Mouse (Mus musculus) MN1 (cell line): Measurements from ENCODE around the gene Olfr1029.
"Not testable (repeated sequence)": the region's sequence is repeated elsewhere in the genome, so short reads cannot be mapped to it uniquely, and the experiment has no call there.

Experiments used
- DNase-seq: peaks from one replicate; pipeline ENCODE4 v3.0.0-alpha.2; 2016; ENCODE audit warnings: low spot score

Gene Olfr1029

DNA sequence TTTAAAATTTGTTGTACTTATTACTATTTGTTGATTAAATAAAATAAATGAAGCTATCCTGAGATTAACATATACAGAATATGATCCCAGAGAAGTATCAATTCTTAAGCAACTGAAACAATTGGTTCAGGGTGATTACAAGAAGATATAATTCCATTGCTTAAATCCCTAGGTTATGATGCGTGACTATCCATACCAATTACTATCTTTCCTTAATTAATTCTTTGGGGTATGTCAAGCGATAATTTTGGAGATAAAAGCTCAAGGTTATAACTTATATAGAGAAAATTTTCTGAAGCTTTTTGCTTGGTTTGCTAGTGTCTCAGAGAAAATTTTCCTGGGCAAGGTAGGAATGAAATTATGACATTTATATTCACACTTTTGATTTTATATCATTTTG is at the start of gene Olfr1029:
Gene Olfr1029 (plus strand): TSS at position 301 of the 400 bp plus-strand sequence.
- DNase-seq: no peak

DNA sequence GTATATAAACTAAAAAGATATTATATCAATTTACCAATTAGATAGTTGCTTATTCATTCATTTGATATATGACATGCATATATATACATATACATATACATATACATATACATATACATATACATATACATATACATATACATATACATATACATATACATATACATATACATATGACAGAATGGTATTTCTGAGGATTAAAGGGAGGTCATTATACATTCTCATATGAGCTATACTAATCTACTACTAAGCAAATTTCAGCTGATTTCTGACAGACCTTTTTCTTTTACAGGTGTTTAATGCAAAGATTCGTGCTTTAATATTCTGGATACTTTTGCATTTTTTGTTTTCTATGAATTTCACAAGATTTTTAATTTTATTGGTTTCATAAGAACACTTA is 23.6 kb upstream of the Olfr1029 start, which contains the start of gene Olfr1028:
Gene Olfr1028 (plus strand): TSS at position 301 of the 400 bp plus-strand sequence.
- DNase-seq: no peak

DNA sequence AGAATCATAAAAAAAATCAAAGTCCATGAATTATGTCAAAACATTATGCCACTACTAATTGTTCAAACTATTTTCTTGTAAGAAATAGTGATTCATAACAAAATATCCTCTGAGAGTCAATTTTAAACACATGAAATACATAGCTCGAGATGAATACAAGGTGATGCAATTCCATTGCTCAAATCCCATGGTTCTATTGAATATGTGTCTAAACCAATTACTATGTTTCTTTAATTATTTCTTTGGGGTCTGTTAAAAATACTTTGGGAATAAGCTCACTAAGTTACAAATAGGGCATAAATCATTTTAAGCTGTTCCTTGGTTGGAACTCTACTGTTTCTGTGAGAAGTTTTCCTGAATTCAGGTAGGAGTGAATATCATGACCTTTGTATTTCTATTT is 5.3 kb downstream of the Olfr1029 start, which contains the start of gene Olfr1030:
Gene Olfr1030 (plus strand): TSS at position 301 of the 400 bp plus-strand sequence.
- DNase-seq: no peak

DNA sequence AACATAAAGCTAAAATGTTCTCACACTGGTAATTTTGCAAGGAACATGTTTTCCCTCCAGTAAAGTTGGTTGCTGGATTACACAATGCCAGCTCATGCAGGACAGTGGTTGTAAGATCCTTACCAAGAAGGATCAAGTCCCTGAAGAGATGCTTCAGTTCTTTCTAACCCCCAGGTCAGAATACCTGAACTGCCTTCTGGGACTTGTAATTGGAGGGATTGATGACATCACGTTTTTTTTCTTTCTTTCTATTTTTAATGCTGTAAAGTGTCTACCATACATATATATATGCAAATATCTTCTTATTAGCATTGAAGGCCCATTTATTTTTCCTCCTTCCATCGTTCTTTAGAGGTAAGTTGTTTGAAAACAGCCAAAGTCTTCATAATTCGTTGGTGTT is 16.3 kb downstream of the Olfr1029 start, which contains the start of gene Olfr1031:
Gene Olfr1031 (plus strand): TSS at position 301 of the 400 bp plus-strand sequence.
- DNase-seq: no peak

DNA sequence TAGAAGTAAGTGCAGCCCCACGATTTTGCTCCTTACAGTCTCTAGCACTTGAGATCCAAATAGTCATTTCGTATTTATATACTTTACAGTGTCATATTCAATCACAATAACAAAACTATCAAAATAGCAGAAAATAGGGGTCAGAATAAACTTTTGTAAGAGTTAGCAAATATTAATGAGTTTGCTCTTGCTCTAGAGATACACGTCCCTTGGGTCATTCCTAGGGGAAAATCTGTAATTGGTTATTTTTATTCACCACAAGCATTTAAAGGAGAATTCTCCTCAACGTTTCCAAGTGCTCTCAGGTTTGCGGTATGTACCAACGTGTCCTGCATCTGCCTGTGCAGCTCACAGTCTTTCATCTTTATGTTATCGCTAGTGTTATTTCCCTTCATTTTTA is 31.5 kb downstream of the Olfr1029 start, which contains the start of gene Olfr1032:
Gene Olfr1032 (plus strand): TSS at position 301 of the 400 bp plus-strand sequence.
- DNase-seq: no peak

DNA sequence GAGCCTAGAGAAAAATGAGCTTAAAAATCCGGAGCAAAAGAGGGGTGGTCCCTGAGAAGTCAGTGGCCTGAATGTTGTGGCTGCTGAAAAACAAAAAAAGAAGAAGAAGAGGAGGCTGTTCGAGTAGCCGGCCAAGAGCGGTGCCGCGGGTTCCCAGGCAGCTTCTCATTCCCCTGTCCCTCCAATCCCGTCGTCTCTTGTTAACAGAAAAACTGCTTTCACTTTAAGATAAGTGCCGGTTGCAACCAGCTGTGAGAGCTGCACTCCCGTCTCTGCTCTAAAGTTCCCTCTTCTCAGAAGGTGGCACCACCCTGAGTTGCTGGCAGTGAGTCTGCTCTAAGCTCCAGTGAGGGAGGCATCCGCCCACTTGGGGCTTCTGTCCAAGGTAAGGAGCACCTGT is 46.7 kb downstream of the Olfr1029 start, which contains the start of gene Olfr1033:
Gene Olfr1033 (plus strand): TSS at position 228 of the 400 bp plus-strand sequence.
- not testable (repeated sequence) for DNase-seq

DNA sequence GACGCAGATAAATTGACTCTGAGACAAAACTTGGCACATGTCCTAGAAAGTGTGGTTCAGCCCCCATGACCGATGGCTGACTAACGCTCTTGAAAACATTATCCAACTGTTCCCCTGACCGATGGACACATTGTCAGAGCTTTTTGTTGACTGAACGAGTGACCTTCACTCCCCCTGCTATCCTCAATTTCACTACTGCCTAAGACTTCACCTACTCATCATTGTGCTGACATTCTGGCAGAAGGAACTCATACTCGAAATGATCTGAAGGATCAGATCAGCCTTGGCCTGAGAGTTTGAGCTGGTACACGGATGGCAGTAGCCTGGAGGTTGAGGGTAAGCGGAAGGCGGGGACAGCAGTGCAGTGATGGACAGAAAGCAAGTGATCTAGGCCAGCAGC is 47.8 kb downstream of the Olfr1029 start:
- DNase-seq: not testable (repeated sequence)
